Mouse (Mus musculus) left cerebral cortex, adult 18-20 months (tissue): ENCODE data around the gene Tenm4. TPM values are rescaled to one million over a fixed set of nuclear protein-coding genes. Genes with fewer than 3 reads are reported as not detected.

Experiments
- DNase-seq, 2 experiments: peaks; one replicate each; pipeline ENCODE4 v3.0.0; 2021 to 2022; ENCODE audit warnings: low spot score in 2 of 2, mixed read lengths in 1 of 2
- total RNA-seq, 2 experiments: library from RNA; stranded (reverse); gene quantifications; 2 replicates each; pipeline ENCODE4 v1.2.3; 2021

The Tenm4 gene
- total RNA-seq, 2 experiments from 2014 or later, result 126 to 135 TPM

DNA sequence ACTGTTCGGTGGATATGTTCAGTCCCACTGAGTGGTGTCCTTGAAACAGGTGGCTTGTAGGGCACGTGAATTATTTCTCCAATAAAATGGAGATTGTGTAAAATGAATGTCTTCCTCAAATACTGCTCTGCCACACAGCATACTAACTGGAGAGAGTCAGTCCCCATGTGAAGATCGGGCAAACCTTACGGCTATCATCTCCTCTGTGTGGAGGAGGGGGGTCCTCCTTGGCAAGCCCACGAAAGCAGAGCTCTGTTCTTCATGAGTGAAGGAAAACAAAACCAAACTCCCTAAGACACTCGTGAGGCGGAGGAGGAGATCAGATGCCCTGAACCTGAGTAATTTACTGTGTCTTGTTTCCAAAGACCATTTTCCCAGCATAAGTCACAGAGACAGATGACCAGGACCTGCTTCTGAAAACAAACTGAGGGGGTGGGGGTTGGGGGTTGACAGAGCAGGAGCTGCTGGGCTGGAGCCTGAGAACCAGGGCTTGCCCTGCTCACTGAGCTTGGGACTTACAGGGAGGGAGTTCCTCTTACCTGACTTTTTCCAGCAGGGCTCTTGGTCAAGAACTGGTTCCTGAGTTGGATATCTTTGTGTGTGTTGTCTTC lies 464.9 kb downstream of the Tenm4 start:
- no peak for DNase-seq

- DNase-seq, result no peak
Measured at GRCm38 (mm10) chr7:96643461-96644204, 472.6 kb downstream of the Tenm4 start.

DNA sequence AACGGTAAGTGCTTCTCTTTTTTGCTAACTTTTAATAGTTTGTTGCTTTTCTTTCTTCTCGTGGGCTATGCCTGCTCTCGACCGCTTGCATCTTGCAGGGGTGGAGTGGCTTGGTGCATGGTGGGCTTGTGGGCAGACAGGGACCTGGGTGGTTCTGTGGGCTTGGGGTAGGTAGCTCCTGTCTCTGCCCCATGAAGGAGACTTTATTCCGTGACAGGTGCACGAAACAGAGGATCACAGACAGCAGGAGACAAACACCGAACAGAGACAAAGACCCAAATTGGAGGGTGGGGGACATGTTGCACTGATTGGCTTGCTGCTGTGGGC lies 473.1 kb downstream of the Tenm4 start:
- no peak for DNase-seq

DNA sequence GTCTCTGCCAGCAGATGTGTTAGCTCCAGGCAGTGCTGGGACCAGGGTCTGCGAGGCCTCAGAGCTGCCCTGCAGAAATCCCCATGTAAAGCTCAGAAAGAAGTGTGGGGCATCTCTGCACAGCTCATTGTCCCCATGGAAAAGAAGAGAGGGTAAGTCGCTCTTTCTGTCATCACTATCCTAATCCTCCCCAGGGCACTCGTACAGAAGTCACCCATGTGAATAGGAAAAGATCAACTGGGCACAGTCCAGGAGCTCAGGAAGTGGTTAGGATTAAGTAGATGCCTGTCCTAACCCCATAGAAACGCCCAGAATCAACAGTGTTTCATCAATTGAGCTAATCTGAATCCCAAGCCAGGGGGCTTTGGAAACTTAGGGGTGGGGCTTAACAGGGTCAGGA lies 476.6 kb downstream of the Tenm4 start:
- DNase-seq, result no peak

- no peak for DNase-seq
Measured at GRCm38 (mm10) chr7:96648606-96649005, 477.6 kb downstream of the Tenm4 start.

- no peak for DNase-seq
Measured at GRCm38 (mm10) chr7:96649171-96649570, 478.1 kb downstream of the Tenm4 start.

DNA sequence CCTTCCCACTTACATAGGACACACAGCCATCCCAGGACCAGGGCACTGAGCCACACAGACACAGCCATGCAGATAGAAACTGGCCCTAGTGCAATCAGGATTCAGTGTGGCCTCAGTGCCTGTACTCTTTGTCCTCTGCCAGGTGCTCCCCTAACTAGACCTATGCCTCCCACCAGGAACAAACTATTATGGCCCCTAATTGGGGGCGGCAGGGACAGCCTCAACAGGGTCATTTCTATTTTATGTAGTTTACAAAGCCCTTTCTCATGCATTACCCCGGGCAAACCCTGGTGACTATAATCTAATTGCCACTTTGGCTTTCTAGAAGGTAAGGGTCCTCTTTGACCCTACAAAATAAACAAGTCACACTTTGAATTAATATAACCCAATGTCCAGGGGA lies 479.4 kb downstream of the Tenm4 start:
- no peak for DNase-seq

GRCm38 (mm10) chr7:96651055-96651454 lies 480.0 kb downstream of the Tenm4 start:
- DNase-seq, result peak in 1 of 2 experiments; percentile 18

DNA sequence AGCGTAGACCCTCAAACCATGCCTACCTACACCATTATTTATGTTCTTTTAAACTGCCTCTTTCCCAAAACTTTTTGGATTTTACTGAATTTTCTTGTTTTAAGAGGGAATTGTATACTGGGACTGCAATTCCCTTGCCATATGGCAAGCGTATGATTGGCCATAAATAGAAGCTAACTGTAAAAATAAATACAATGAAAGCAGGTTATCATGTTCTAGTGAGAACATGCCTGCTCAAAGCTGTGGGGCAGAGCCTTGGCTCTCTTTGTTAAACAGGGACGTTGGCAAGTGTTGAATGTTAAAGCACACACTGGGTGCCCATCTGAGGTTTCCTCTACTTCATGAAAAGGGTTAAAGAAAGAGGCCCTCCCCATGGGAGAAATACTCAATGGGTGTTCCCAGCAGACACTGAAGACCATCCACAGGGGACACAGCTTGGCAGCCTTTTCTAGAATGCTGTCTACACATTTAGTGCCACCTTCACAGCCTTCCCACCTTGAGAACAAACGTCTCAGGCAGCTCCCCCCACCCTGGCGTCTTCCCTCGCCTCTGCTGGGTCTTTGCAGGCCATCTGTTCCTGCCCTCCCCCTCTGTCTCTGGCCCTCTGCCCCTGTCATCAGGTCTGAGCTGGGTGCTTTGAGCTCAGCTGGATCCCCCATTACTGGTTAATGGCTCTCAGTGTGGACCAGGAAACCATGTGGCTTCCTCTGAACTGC lies 480.7 kb downstream of the Tenm4 start:
- DNase-seq, result peak; percentile 41 to 55

- no peak for DNase-seq
Measured at GRCm38 (mm10) chr7:96652844-96653243, 481.8 kb downstream of the Tenm4 start.

DNA sequence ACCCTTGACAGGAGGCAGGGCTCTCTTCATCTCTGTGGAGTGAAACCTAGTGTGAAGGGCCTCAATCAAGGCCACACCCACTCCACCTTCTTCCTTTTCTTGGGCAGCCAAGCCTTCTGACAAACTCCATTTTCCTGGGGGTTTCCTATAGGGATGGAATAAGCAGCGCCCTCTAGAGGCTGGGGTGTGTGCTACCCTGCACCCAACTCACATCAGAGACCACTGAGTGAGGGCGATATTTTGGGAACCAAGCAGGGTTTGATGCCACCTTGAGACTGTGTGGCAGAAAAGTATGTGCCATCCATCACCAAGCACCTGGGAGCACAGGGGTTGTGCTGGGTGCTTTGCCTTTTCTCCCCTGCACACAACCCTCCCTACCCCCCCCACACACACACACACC lies 483.2 kb downstream of the Tenm4 start:
- no peak for DNase-seq

- no peak for DNase-seq
Measured at GRCm38 (mm10) chr7:96655096-96655716, 484.2 kb downstream of the Tenm4 start.

- DNase-seq, result no peak
Measured at GRCm38 (mm10) chr7:96657101-96657830, 486.2 kb downstream of the Tenm4 start.

- DNase-seq, result no peak
Measured at GRCm38 (mm10) chr7:96657857-96658580, 487.0 kb downstream of the Tenm4 start.

DNA sequence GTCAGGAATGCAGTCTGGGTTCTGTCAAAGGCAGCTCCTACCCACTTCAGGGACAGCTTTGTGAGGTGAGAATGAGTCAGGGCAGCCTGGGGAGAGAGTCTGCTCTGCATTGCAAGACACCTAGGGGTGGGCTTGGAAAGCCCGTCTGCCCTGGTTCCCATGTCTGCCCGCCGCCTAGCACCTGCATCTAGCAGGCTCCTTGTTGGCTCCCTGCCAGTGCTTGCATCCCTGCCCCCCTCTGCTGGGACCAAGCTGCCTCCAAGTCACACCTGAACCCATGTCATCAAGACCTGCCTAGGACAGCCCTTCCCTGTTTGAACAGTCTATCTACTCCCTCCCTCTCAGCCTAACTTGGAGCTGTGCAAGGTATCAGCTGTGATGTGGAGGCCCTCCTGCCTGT lies 489.9 kb downstream of the Tenm4 start:
- DNase-seq, result no peak

GRCm38 (mm10) chr7:96661352-96662169 lies 490.5 kb downstream of the Tenm4 start:
- no peak for DNase-seq

- no peak for DNase-seq
Measured at GRCm38 (mm10) chr7:96663336-96663735, 492.3 kb downstream of the Tenm4 start.

DNA sequence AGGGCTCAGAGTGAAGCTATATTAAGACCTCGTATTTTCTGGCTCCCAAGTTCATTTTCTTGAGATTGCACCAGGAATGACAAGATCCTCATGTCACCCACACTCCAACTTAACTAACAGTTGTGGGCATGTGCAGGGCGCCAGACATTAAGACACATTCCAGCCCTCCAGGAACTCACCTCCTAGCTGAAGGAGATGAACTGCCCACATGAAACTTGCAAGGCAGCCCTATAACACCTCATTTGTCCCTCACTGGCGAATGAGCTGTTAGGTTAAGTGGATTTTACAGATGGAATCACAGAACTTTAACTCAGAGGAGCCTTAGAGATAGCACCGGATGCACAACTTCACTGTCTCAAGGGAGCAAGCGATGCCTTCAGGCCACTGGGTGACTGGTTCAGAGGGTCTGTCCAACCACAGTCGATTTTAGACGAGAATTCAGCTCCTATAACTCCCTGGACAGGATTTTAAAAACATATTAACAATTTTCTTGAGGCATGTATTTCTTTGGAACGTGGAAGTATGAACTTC lies 495.4 kb downstream of the Tenm4 start:
- DNase-seq, result no peak

DNA sequence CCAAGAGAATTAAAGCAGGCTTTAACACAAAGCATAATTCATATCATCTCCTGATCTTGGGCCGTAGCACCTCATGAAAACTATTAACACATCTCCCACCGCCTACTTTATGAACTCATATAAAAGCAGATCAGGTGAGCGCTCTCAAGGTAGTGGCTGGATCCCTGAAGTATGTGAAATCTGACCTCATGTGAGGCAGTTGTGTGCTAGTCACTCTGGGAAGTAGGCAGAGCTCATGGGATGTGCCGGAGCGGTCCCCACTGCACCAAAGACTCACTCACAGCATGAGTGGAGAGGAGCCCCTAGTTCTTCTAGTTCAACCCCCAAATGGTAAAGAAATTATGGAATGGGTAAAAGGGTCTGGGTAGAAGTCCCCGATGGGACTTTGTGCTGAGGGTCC lies 496.6 kb downstream of the Tenm4 start:
- no peak for DNase-seq
